Mouse (Mus musculus) c-Kit-negative CD71-positive TER-119-positive erythroid progenitor cells, embryonic 14.5 days (primary cell): Measurements from ENCODE around the gene Gm19402.
A peak's percentile ranks its signal among the peaks of the same experiment; 100 is the strongest.
"Not testable (repeated sequence)": the region's sequence is repeated elsewhere in the genome, so short reads cannot be mapped to it uniquely, and the experiment has no call there.

ENCODE experiments used
- DNase-seq: peaks from one replicate; pipeline ENCODE4 v3.0.0-alpha.2; 2013; ENCODE audit warnings: low read depth, low spot score

The Gm19402 gene

GRCm38 (mm10) chr10:77690356-77690807 lies at the start of gene Gm19402:
Gm19402 (minus strand) TSS chr10:77690757.
- not testable (repeated sequence) for DNase-seq

GRCm38 (mm10) chr10:77738929-77739328 lies 48.4 kb upstream of the Gm19402 start:
- DNase-seq = no peak

GRCm38 (mm10) chr10:77735928-77736327 lies 45.4 kb upstream of the Gm19402 start:
- no peak for DNase-seq

- DNase-seq = peak; percentile 8
Observed at GRCm38 (mm10) chr10:77729241-77729640, 38.7 kb upstream of the Gm19402 start.

- no peak for DNase-seq
Observed at GRCm38 (mm10) chr10:77728280-77728679, 37.7 kb upstream of the Gm19402 start.

- DNase-seq = no peak
Observed at GRCm38 (mm10) chr10:77726186-77726585, 35.6 kb upstream of the Gm19402 start, which contains the start of gene Gm10100. Gm10100 (plus strand) TSS chr10:77726486.

- DNase-seq = no peak
Observed at GRCm38 (mm10) chr10:77724855-77725254, 34.3 kb upstream of the Gm19402 start.

- not testable (repeated sequence) for DNase-seq
Observed at GRCm38 (mm10) chr10:77720299-77720698, 29.7 kb upstream of the Gm19402 start, which contains the start of gene Krtap12-1. Krtap12-1 (plus strand) TSS chr10:77720599.

- DNase-seq = no peak
Observed at GRCm38 (mm10) chr10:77715507-77715906, 24.9 kb upstream of the Gm19402 start, which contains the start of gene Gm10142. Gm10142 (plus strand) TSS chr10:77715807.

- DNase-seq = no peak
Observed at GRCm38 (mm10) chr10:77713734-77714133, 23.2 kb upstream of the Gm19402 start.

GRCm38 (mm10) chr10:77711157-77711556 lies 20.6 kb upstream of the Gm19402 start, which contains the start of gene Gm10024:
Gm10024 (plus strand) TSS chr10:77711457.
- not testable (repeated sequence) for DNase-seq

GRCm38 (mm10) chr10:77709831-77710230 lies 19.3 kb upstream of the Gm19402 start:
- DNase-seq = no peak

GRCm38 (mm10) chr10:77706326-77706725 lies 15.8 kb upstream of the Gm19402 start, which contains the start of gene Gm10272:
Gm10272 (plus strand) TSS chr10:77706626.
- no peak for DNase-seq

GRCm38 (mm10) chr10:77697133-77697532 lies 6.6 kb upstream of the Gm19402 start, which contains the start of gene Gm9508:
Gm9508 (minus strand) TSS chr10:77697233.
- DNase-seq = no peak

- DNase-seq = no peak
Observed at GRCm38 (mm10) chr10:77687021-77687420, 3.5 kb downstream of the Gm19402 start.

GRCm38 (mm10) chr10:77685895-77686664 lies 4.5 kb downstream of the Gm19402 start, which contains the start of gene Tspear:
Tspear (plus strand) TSS chr10:77686569.
- no peak for DNase-seq

GRCm38 (mm10) chr10:77684181-77684580 lies 6.4 kb downstream of the Gm19402 start:
- no peak for DNase-seq

GRCm38 (mm10) chr10:77682994-77683393 lies 7.6 kb downstream of the Gm19402 start:
- DNase-seq = no peak

GRCm38 (mm10) chr10:77677562-77677961 lies 13.0 kb downstream of the Gm19402 start:
- no peak for DNase-seq

GRCm38 (mm10) chr10:77673765-77674164 lies 16.8 kb downstream of the Gm19402 start:
- DNase-seq = no peak

GRCm38 (mm10) chr10:77671519-77671918 lies 19.0 kb downstream of the Gm19402 start:
- DNase-seq = no peak

- no peak for DNase-seq
Observed at GRCm38 (mm10) chr10:77670710-77671109, 19.8 kb downstream of the Gm19402 start.

GRCm38 (mm10) chr10:77667402-77667801 lies 23.2 kb downstream of the Gm19402 start:
- no peak for DNase-seq
